Mouse (Mus musculus) testis, adult 2 months (tissue): Measurements from ENCODE around the gene Optn.

Source experiments
- CTCF ChIP-seq: fragments of 200-500 bp; IDR thresholded peaks from 2 replicates; pipeline ENCODE4 v1.5.1; 2012; ENCODE audit warnings: low read depth, mild to moderate bottlenecking, inconsistent platforms, low read length, moderate library complexity; ENCODE audit not compliant: control insufficient read depth, insufficient read depth, insufficient replicate concordance
- POLR2A ChIP-seq: fragments of 200-500 bp; IDR thresholded peaks from 2 replicates; pipeline ENCODE4 v1.6.1; 2012; ENCODE audit warnings: low read depth, mild to moderate bottlenecking, inconsistent platforms, low read length, moderate library complexity; ENCODE audit not compliant: control insufficient read depth

DNA sequence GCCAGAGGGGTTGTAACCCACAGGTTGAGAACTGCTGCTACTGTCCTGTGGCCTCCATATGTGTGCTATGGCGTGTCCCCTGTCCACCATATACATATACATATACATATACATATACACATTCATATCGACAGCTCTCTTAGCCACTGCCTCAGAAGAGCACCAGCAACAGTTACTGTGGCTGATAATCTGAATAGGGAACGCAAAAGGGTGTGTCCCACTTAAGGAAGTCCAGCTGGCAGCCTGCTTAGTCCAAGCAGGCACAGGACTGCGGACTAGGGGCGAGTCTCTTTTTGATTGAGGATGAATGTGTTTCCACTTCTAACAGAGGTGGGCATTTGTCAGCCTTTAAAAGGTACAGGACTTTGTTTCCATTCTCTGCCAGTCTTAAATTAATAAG, 22.0 kb downstream of the Optn start:
- TF ChIP-seq CTCF: no peak
- TF ChIP-seq POLR2A: no peak
